Mouse (Mus musculus) megakaryocyte, embryonic 14.5 days (primary cell): ENCODE measurements around the gene Btbd16.

ENCODE experiments used
- FLI1 ChIP-seq: IDR thresholded peaks from 2 replicates; pipeline ENCODE4 v1.6.1; 2012; ENCODE audit warnings: low read length, inconsistent platforms, mixed read lengths
- GATA1 ChIP-seq: IDR thresholded peaks from 3 replicates; pipeline ENCODE4 v1.6.1; 2012; ENCODE audit warnings: mixed read lengths, low read length, inconsistent platforms, borderline replicate concordance

DNA sequence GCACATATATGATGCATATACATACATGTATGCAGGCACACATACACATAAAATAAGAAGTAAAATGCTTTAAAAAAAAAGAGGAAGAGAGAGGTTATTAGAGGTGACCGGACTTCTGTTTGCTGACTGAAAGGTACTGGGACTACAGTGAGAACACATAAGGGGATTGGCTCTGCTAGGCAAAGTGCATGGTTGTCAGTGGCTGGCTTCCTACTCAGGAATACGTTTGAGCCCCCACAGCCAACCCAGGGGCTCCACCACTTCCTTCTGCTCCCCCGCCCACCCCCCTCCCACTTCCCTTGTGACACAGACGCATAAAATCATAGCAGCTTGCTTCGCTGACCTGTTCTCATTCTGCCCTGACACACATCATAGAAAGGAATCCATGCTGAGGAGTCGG is 84.1 kb downstream of the Btbd16 start:
- TF ChIP-seq GATA1, result no peak
- TF ChIP-seq FLI1, result no peak
